Mouse (Mus musculus): ENCODE data around the gene Lrrk1. TPM values are rescaled to one million over a fixed set of nuclear protein-coding genes. Genes with fewer than 3 reads are reported as not detected.

The Lrrk1 gene
- polyA plus RNA-seq, 1 experiment from 2014 or later, result 15.4 TPM

GRCm38 (mm10) chr7:66369071-66369933 is 18.8 kb downstream of the Lrrk1 start:
- Histone ChIP-seq H3K9ac (ENCODE audit: low read depth, low read length) (no peak overlapping the region), H3K27ac (ENCODE audit: low read length) (peak overlapping the region; percentile 53), H3K9me3 (ENCODE audit: control insufficient read depth, low read length) (no peaks in the 10 kb centered on the region), H3K27me3 (replicated peaks; ENCODE audit: control insufficient read depth, insufficient read depth, low read length) (no peaks in the 10 kb centered on the region), H3K4me1 (ENCODE audit: control insufficient read depth, insufficient read depth, low read length) (peaks cover 21% of the 10 kb centered on the region), H3K4me2 (ENCODE audit: low read depth, low read length) (no peak overlapping the region), H3K4me3 (ENCODE audit: low read length) (no peak overlapping the region), H3K36me3 (ENCODE audit: control insufficient read depth, insufficient read depth, low read length) (no peaks in the 10 kb centered on the region)
- 66% methylated on average over 5 of the region's 5 CpGs for WGBS
- no peak for ATAC-seq

- Histone ChIP-seq H3K9me3 (ENCODE audit: control insufficient read depth, low read length) (peaks cover 7% of the 10 kb centered on the region; the same call in 1 of the 2 replicates), H3K9ac (ENCODE audit: low read depth, low read length) (no peak within 1 kb of the TSS), H3K4me3 (ENCODE audit: low read length) (no peak within 1 kb of the TSS), H3K4me1 (ENCODE audit: control insufficient read depth, insufficient read depth, low read length) (peaks cover 13% of the 10 kb centered on the region), H3K27me3 (replicated peaks; ENCODE audit: control insufficient read depth, insufficient read depth, low read length) (no peaks in the 10 kb centered on the region), H3K36me3 (ENCODE audit: control insufficient read depth, insufficient read depth, low read length) (no peaks in the 10 kb centered on the region), H3K4me2 (ENCODE audit: low read depth, low read length) (no peak within 1 kb of the TSS), H3K27ac (ENCODE audit: low read length) (peak within 1 kb of the TSS; percentile 48)
- peak; percentile 72; the same call in 1 of the 2 replicates for ATAC-seq
- 38% methylated on average over 2 of the region's 2 CpGs for WGBS
Measured at GRCm38 (mm10) chr7:66365904-66366303, 22.2 kb downstream of the Lrrk1 start, which contains the start of gene Gm10974. Gm10974 (plus strand) TSS chr7:66365905.

GRCm38 (mm10) chr7:66365411-66365810 is 22.7 kb downstream of the Lrrk1 start:
- Histone ChIP-seq H3K4me1 (ENCODE audit: control insufficient read depth, insufficient read depth, low read length) (peaks cover 9% of the 10 kb centered on the region), H3K9me3 (ENCODE audit: control insufficient read depth, low read length) (peaks cover 10% of the 10 kb centered on the region; the same call in 1 of the 2 replicates), H3K9ac (ENCODE audit: low read depth, low read length) (no peak overlapping the region), H3K27me3 (replicated peaks; ENCODE audit: control insufficient read depth, insufficient read depth, low read length) (no peaks in the 10 kb centered on the region), H3K4me2 (ENCODE audit: low read depth, low read length) (no peak overlapping the region), H3K4me3 (ENCODE audit: low read length) (no peak overlapping the region), H3K27ac (ENCODE audit: low read length) (no peak overlapping the region; the same call in 1 of the 2 replicates), H3K36me3 (ENCODE audit: control insufficient read depth, insufficient read depth, low read length) (peaks cover 2% of the 10 kb centered on the region)
- WGBS, result 66% methylated on average over 2 of the region's 2 CpGs
- no peak for ATAC-seq

- H3K27ac ChIP-seq (ENCODE audit: low read length), result no peak overlapping the region
- H3K4me3 ChIP-seq (ENCODE audit: low read length), result no peak overlapping the region
- WGBS, result 92% methylated on average over 11 of the region's 11 CpGs
- no peak overlapping the region for H3K9ac ChIP-seq (ENCODE audit: low read depth, low read length)
- peaks cover 11% of the 10 kb centered on the region; the same call in 1 of the 2 replicates for H3K9me3 ChIP-seq (ENCODE audit: control insufficient read depth, low read length)
- H3K36me3 ChIP-seq (ENCODE audit: control insufficient read depth, insufficient read depth, low read length), result peaks cover 6% of the 10 kb centered on the region
- H3K27me3 ChIP-seq (replicated peaks; ENCODE audit: control insufficient read depth, insufficient read depth, low read length), result no peaks in the 10 kb centered on the region
- ATAC-seq, result no peak
- H3K4me2 ChIP-seq (ENCODE audit: low read depth, low read length), result no peak overlapping the region
- H3K4me1 ChIP-seq (ENCODE audit: control insufficient read depth, insufficient read depth, low read length), result peaks cover 4% of the 10 kb centered on the region
Measured at GRCm38 (mm10) chr7:66364491-66364890, 23.7 kb downstream of the Lrrk1 start.

- WGBS, result 88% methylated on average over 4 of the region's 4 CpGs
- no peak overlapping the region for H3K9ac ChIP-seq (ENCODE audit: low read depth, low read length)
Measured at GRCm38 (mm10) chr7:66359044-66359443, 29.1 kb downstream of the Lrrk1 start.

GRCm38 (mm10) chr7:66358461-66358860 is 29.7 kb downstream of the Lrrk1 start:
- no peak overlapping the region for H3K9ac ChIP-seq (ENCODE audit: low read depth, low read length)
- H3K36me3 ChIP-seq (ENCODE audit: control insufficient read depth, insufficient read depth, low read length), result peaks cover 8% of the 10 kb centered on the region
- peaks cover 11% of the 10 kb centered on the region; the same call in 1 of the 2 replicates for H3K9me3 ChIP-seq (ENCODE audit: control insufficient read depth, low read length)
- no peak overlapping the region for H3K27ac ChIP-seq (ENCODE audit: low read length)
- 94% methylated on average over 3 of the region's 3 CpGs for WGBS
- no peak overlapping the region for H3K4me2 ChIP-seq (ENCODE audit: low read depth, low read length)
- no peaks in the 10 kb centered on the region for H3K4me1 ChIP-seq (ENCODE audit: control insufficient read depth, insufficient read depth, low read length)
- no peaks in the 10 kb centered on the region for H3K27me3 ChIP-seq (replicated peaks; ENCODE audit: control insufficient read depth, insufficient read depth, low read length)
- ATAC-seq, result no peak
- H3K4me3 ChIP-seq (ENCODE audit: low read length), result no peak overlapping the region

More at GRCm38 (mm10) chr7:66359044-66359443, 29.1 kb downstream of the Lrrk1 start:
- Histone ChIP-seq H3K27ac (ENCODE audit: low read length) (no peak overlapping the region), H3K36me3 (ENCODE audit: control insufficient read depth, insufficient read depth, low read length) (peaks cover 8% of the 10 kb centered on the region), H3K4me1 (ENCODE audit: control insufficient read depth, insufficient read depth, low read length) (no peaks in the 10 kb centered on the region), H3K9me3 (ENCODE audit: control insufficient read depth, low read length) (peaks cover 11% of the 10 kb centered on the region; the same call in 1 of the 2 replicates), H3K27me3 (replicated peaks; ENCODE audit: control insufficient read depth, insufficient read depth, low read length) (no peaks in the 10 kb centered on the region), H3K4me2 (ENCODE audit: low read depth, low read length) (no peak overlapping the region), H3K4me3 (ENCODE audit: low read length) (no peak overlapping the region)
- no peak for ATAC-seq

GRCm38 (mm10) chr7:66355791-66356522 is 32.2 kb downstream of the Lrrk1 start:
- peaks cover 4% of the 10 kb centered on the region; the same call in 1 of the 2 replicates for H3K9me3 ChIP-seq (ENCODE audit: control insufficient read depth, low read length)
- no peak overlapping the region for H3K4me2 ChIP-seq (ENCODE audit: low read depth, low read length)
- H3K27ac ChIP-seq (ENCODE audit: low read length), result no peak overlapping the region
- no peaks in the 10 kb centered on the region for H3K27me3 ChIP-seq (replicated peaks; ENCODE audit: control insufficient read depth, insufficient read depth, low read length)
- H3K36me3 ChIP-seq (ENCODE audit: control insufficient read depth, insufficient read depth, low read length), result peaks cover 8% of the 10 kb centered on the region
- H3K4me1 ChIP-seq (ENCODE audit: control insufficient read depth, insufficient read depth, low read length), result no peaks in the 10 kb centered on the region
- 81% methylated on average over 8 of the region's 8 CpGs for WGBS
- H3K9ac ChIP-seq (ENCODE audit: low read depth, low read length), result no peak overlapping the region
- ATAC-seq, result no peak
- no peak overlapping the region for H3K4me3 ChIP-seq (ENCODE audit: low read length)

GRCm38 (mm10) chr7:66354911-66355310 is 33.2 kb downstream of the Lrrk1 start:
- H3K27ac ChIP-seq (ENCODE audit: low read length), result no peak overlapping the region
- H3K4me1 ChIP-seq (ENCODE audit: control insufficient read depth, insufficient read depth, low read length), result peaks cover under 1% of the 10 kb centered on the region; the same call in 1 of the 2 replicates
- no peaks in the 10 kb centered on the region for H3K27me3 ChIP-seq (replicated peaks; ENCODE audit: control insufficient read depth, insufficient read depth, low read length)
- no peaks in the 10 kb centered on the region for H3K9me3 ChIP-seq (ENCODE audit: control insufficient read depth, low read length)
- WGBS, result 55% methylated on average over 3 of the region's 3 CpGs
- no peak overlapping the region for H3K4me2 ChIP-seq (ENCODE audit: low read depth, low read length)
- no peak overlapping the region for H3K9ac ChIP-seq (ENCODE audit: low read depth, low read length)
- peaks cover 2% of the 10 kb centered on the region; the same call in 1 of the 2 replicates for H3K36me3 ChIP-seq (ENCODE audit: control insufficient read depth, insufficient read depth, low read length)
- H3K4me3 ChIP-seq (ENCODE audit: low read length), result no peak overlapping the region
- ATAC-seq, result no peak

GRCm38 (mm10) chr7:66351074-66351473 is 37.1 kb downstream of the Lrrk1 start:
- WGBS, result 75% methylated on average over 4 of the region's 4 CpGs
- H3K27me3 ChIP-seq (replicated peaks; ENCODE audit: control insufficient read depth, insufficient read depth, low read length), result no peaks in the 10 kb centered on the region
- no peaks in the 10 kb centered on the region for H3K9me3 ChIP-seq (ENCODE audit: control insufficient read depth, low read length)
- no peak overlapping the region for H3K4me2 ChIP-seq (ENCODE audit: low read depth, low read length)
- peaks cover 3% of the 10 kb centered on the region; the same call in 1 of the 2 replicates for H3K4me1 ChIP-seq (ENCODE audit: control insufficient read depth, insufficient read depth, low read length)
- no peak overlapping the region for H3K9ac ChIP-seq (ENCODE audit: low read depth, low read length)
- no peak overlapping the region for H3K27ac ChIP-seq (ENCODE audit: low read length)
- ATAC-seq, result no peak
- no peaks in the 10 kb centered on the region for H3K36me3 ChIP-seq (ENCODE audit: control insufficient read depth, insufficient read depth, low read length)
- H3K4me3 ChIP-seq (ENCODE audit: low read length), result no peak overlapping the region
